Mouse (Mus musculus): ENCODE results near the gene Sema3e. TPM values are rescaled to one million over a fixed set of nuclear protein-coding genes. Genes with fewer than 3 reads are reported as not detected.

The Sema3e gene
- total and polyA plus RNA-seq, 3 experiments: 0.18 to 0.29 (median 0.23) TPM

DNA sequence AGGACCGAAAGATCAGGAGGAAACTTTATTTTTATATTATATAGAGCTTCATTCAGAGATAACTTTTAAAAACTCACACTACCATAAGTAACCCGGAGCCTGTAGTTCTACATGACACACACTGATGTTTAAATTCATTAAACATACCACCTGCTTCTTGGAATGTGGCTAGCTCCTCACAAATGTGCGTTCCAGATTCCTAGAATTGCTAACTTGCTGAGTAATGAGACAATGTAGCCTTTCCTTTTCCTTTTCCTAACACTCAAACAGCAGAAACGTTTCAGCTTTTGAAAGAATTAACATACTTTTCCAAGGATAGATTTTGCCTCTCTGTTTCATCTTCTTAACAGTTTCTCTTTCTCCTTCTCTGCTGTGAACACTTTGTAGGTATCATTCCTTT is 86.3 kb downstream of the Sema3e start:
- no peak overlapping the region for H3K27ac ChIP-seq
- no peak overlapping the region for H3K9ac ChIP-seq (ENCODE audit: low read depth, low read length)
- H3K79me2 ChIP-seq (replicated peaks; ENCODE audit: control insufficient read depth, insufficient read depth, low read length): no peaks in the 10 kb centered on the region
- no peak overlapping the region for H3K4me3 ChIP-seq
- WGBS: 55% methylated on average over 4 of the region's 4 CpGs
- H3K36me3 ChIP-seq (ENCODE audit: control insufficient read depth, insufficient read depth, low read length): no peaks in the 10 kb centered on the region
- H3K27me3 ChIP-seq (ENCODE audit: control insufficient read depth, insufficient read depth, low read length): no peaks in the 10 kb centered on the region
- TF ChIP-seq CTCF (IDR thresholded peaks at IDR 0.05): no peak
- no peak for TF ChIP-seq POLR2A (IDR thresholded peaks at IDR 0.05; ENCODE audit: insufficient read depth, low read depth, low read length)
- TF ChIP-seq EP300 (IDR thresholded peaks at IDR 0.05; ENCODE audit: insufficient read depth, low read depth, low read length): no peak
- DNase-seq: no peak
- intact Hi-C loops (cut with DNase I): no loop called here
- H3K4me1 ChIP-seq (ENCODE audit: control insufficient read depth, insufficient read depth, low read length): no peaks in the 10 kb centered on the region

DNA sequence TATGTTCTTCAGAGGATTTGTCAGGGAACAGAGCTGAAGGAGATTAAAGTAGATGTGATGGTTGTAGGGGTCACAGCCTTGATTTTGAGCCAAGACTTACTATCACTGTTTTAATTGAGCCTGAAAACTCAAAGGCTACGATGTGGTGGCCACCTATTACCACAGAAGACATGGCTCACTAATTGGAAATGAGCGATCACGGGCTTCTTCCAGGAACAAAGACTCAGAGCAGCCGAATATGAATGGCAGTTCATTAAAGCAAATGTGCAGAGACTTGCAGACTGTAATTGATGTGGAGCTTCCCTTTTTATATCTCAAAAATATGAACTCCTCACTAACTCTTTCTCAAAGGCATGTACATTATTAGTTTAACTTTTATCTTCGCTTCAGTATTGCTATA is 96.8 kb downstream of the Sema3e start:
- no peaks in the 10 kb centered on the region for H3K4me1 ChIP-seq (ENCODE audit: control insufficient read depth, insufficient read depth, low read length)
- no peak overlapping the region for H3K4me3 ChIP-seq
- DNase-seq: no peak
- no peak overlapping the region for H3K9ac ChIP-seq (ENCODE audit: low read depth, low read length)
- no peaks in the 10 kb centered on the region for H3K79me2 ChIP-seq (replicated peaks; ENCODE audit: control insufficient read depth, insufficient read depth, low read length)
- TF ChIP-seq POLR2A (IDR thresholded peaks at IDR 0.05; ENCODE audit: insufficient read depth, low read depth, low read length): no peak
- TF ChIP-seq CTCF (IDR thresholded peaks at IDR 0.05): no peak
- no peak for TF ChIP-seq EP300 (IDR thresholded peaks at IDR 0.05; ENCODE audit: insufficient read depth, low read depth, low read length)
- intact Hi-C loops (cut with DNase I): no loop called here
- 82% methylated on average over 5 of the region's 5 CpGs for WGBS
- H3K27me3 ChIP-seq (ENCODE audit: control insufficient read depth, insufficient read depth, low read length): no peaks in the 10 kb centered on the region
- no peaks in the 10 kb centered on the region for H3K36me3 ChIP-seq (ENCODE audit: control insufficient read depth, insufficient read depth, low read length)
- H3K27ac ChIP-seq: no peak overlapping the region

DNA sequence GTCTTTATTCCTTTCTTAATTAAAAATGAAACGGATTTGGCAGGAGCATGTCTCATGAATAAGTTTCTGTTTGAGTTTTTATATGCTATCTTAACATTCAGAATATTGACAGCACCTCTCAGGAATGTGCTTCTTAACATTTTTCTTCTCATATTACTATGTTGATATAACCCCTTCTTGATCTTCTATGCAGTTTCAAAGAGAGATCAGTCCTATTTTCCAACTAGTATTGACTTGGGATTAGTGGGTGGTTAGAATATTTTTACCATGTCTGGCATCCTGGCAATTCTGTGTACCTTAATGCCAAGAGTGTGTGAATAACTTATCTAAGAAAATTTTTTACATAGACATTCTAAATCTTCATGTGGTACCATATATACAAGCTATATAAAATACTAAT is 101.5 kb downstream of the Sema3e start:
- H3K27ac ChIP-seq: no peak overlapping the region
- no peaks in the 10 kb centered on the region for H3K36me3 ChIP-seq (ENCODE audit: control insufficient read depth, insufficient read depth, low read length)
- H3K4me3 ChIP-seq: no peak overlapping the region
- H3K4me1 ChIP-seq (ENCODE audit: control insufficient read depth, insufficient read depth, low read length): no peaks in the 10 kb centered on the region
- no peaks in the 10 kb centered on the region for H3K79me2 ChIP-seq (replicated peaks; ENCODE audit: control insufficient read depth, insufficient read depth, low read length)
- no peak for DNase-seq
- H3K27me3 ChIP-seq (ENCODE audit: control insufficient read depth, insufficient read depth, low read length): no peaks in the 10 kb centered on the region
- WGBS: 27% methylated on average over 1 of the region's 1 CpGs
- intact Hi-C loops (cut with DNase I): no loop called here
- no peak overlapping the region for H3K9ac ChIP-seq (ENCODE audit: low read depth, low read length)
- TF ChIP-seq EP300 (IDR thresholded peaks at IDR 0.05; ENCODE audit: insufficient read depth, low read depth, low read length) (no peak), CTCF (IDR thresholded peaks at IDR 0.05) (no peak)

DNA sequence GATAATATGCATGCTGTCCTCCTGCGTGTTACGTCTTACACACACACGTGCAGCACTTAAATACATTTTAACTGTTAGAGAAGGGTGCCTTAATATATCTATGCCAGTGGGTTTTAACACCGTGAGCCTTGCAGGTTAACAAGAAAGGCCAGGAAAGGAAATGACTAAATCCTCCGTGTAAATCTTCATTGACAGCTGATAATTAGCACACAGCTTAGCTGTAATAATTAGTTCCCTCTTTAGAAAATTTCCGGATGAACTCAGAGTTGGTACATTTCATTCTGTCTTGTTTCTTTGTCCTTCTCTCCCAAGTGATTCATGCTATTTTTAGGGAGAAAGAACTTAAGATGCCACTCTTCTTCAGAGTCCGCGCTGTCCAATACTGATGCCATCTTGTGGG is 110.9 kb downstream of the Sema3e start:
- 69% methylated on average over 8 of the region's 8 CpGs for WGBS
- no peak for DNase-seq
- H3K9ac ChIP-seq (ENCODE audit: low read depth, low read length): no peak overlapping the region
- H3K79me2 ChIP-seq (replicated peaks; ENCODE audit: control insufficient read depth, insufficient read depth, low read length): no peaks in the 10 kb centered on the region
- no peak overlapping the region for H3K4me3 ChIP-seq
- H3K27me3 ChIP-seq (ENCODE audit: control insufficient read depth, insufficient read depth, low read length): no peaks in the 10 kb centered on the region
- H3K27ac ChIP-seq: no peak overlapping the region
- intact Hi-C loops (cut with DNase I): no loop called here
- no peak for TF ChIP-seq CTCF (IDR thresholded peaks at IDR 0.05)
- no peaks in the 10 kb centered on the region for H3K4me1 ChIP-seq (ENCODE audit: control insufficient read depth, insufficient read depth, low read length)
- H3K36me3 ChIP-seq (ENCODE audit: control insufficient read depth, insufficient read depth, low read length): no peaks in the 10 kb centered on the region

DNA sequence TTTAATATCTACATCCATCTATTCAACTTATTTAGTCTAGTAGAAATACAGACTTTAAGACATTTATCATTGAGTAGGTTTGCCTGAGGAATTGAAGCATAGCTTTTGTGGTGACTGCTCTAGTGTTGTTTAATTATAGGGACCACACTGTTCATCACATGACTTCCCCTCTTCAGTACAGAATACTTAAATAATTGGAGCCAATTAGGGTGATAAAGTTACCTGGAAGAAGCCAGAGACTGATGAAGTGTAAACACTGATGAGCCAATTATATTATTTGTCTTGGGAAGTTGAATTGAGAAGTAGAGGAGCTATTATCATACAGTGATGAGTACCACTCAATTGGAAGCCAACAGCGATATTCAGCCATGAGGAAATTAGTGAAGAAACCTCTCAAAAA is 113.6 kb downstream of the Sema3e start:
- no peak for TF ChIP-seq POLR2A (IDR thresholded peaks at IDR 0.05; ENCODE audit: insufficient read depth, low read depth, low read length)
- no peak for TF ChIP-seq CTCF (IDR thresholded peaks at IDR 0.05)
- no peak for TF ChIP-seq EP300 (IDR thresholded peaks at IDR 0.05; ENCODE audit: insufficient read depth, low read depth, low read length)
- Histone ChIP-seq H3K27ac (no peak overlapping the region), H3K9ac (ENCODE audit: low read depth, low read length) (no peak overlapping the region), H3K36me3 (ENCODE audit: control insufficient read depth, insufficient read depth, low read length) (no peaks in the 10 kb centered on the region), H3K4me3 (no peak overlapping the region), H3K79me2 (replicated peaks; ENCODE audit: control insufficient read depth, insufficient read depth, low read length) (no peaks in the 10 kb centered on the region), H3K27me3 (ENCODE audit: control insufficient read depth, insufficient read depth, low read length) (no peaks in the 10 kb centered on the region), H3K4me1 (ENCODE audit: control insufficient read depth, insufficient read depth, low read length) (no peaks in the 10 kb centered on the region)
- intact Hi-C loops (cut with DNase I): no loop called here
- no peak for DNase-seq
- 82% methylated on average over 1 of the region's 1 CpGs for WGBS

DNA sequence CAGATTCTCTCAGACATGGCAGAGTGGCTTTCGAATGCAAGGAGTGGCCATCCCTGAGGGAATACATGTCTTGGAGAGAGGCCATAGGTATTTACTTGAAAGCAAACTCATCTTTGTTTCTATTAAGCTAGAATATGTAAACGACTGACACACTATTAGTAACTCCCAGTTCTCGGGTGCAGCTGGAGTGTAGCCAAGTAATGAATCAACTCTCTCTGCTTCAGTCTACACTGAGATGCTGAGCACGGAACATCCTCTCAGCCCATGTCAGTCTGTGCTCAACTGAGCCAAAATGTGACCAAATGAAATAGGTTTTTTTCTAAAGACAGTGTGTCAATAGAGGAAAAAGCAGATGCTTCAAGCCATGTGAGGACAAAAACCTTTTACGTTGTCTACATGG is 137.5 kb downstream of the Sema3e start:
- Histone ChIP-seq H3K4me1 (ENCODE audit: control insufficient read depth, insufficient read depth, low read length) (no peaks in the 10 kb centered on the region), H3K79me2 (replicated peaks; ENCODE audit: control insufficient read depth, insufficient read depth, low read length) (no peaks in the 10 kb centered on the region), H3K36me3 (ENCODE audit: control insufficient read depth, insufficient read depth, low read length) (no peaks in the 10 kb centered on the region), H3K27ac (no peak overlapping the region), H3K27me3 (ENCODE audit: control insufficient read depth, insufficient read depth, low read length) (no peaks in the 10 kb centered on the region), H3K9ac (ENCODE audit: low read depth, low read length) (no peak overlapping the region), H3K4me3 (no peak overlapping the region)
- no peak for DNase-seq
- WGBS: 61% methylated on average over 5 of the region's 5 CpGs
- intact Hi-C loops (cut with DNase I): no loop called here
- TF ChIP-seq POLR2A (IDR thresholded peaks at IDR 0.05; ENCODE audit: insufficient read depth, low read depth, low read length) (no peak), EP300 (IDR thresholded peaks at IDR 0.05; ENCODE audit: insufficient read depth, low read depth, low read length) (no peak), CTCF (IDR thresholded peaks at IDR 0.05) (no peak)

DNA sequence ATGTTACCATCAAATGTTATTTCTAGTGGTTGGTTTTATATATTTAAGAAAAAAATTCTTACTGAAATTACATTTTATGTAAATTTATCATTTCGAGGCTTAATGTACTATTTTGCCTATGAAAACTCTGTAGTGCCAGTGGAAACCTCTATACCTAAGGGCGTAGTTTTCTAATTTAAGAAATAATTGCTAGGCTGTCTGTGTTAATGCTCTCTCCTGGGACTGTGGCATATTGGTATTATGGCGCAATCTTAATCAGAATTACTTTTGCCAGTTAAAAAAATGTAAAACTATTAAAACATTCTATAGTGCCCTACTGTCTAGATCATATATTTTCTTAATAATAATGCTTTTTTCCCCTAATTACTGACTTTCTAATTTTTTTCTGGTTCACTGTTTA is 138.2 kb downstream of the Sema3e start:
- H3K79me2 ChIP-seq (replicated peaks; ENCODE audit: control insufficient read depth, insufficient read depth, low read length): no peaks in the 10 kb centered on the region
- H3K4me3 ChIP-seq: no peak overlapping the region
- H3K9ac ChIP-seq (ENCODE audit: low read depth, low read length): no peak overlapping the region
- TF ChIP-seq POLR2A (IDR thresholded peaks at IDR 0.05; ENCODE audit: insufficient read depth, low read depth, low read length): no peak
- no peak for TF ChIP-seq CTCF (IDR thresholded peaks at IDR 0.05)
- TF ChIP-seq EP300 (IDR thresholded peaks at IDR 0.05; ENCODE audit: insufficient read depth, low read depth, low read length): no peak
- intact Hi-C loops (cut with DNase I): no loop called here
- H3K27me3 ChIP-seq (ENCODE audit: control insufficient read depth, insufficient read depth, low read length): no peaks in the 10 kb centered on the region
- DNase-seq: no peak
- no peaks in the 10 kb centered on the region for H3K36me3 ChIP-seq (ENCODE audit: control insufficient read depth, insufficient read depth, low read length)
- no peak overlapping the region for H3K27ac ChIP-seq
- no peaks in the 10 kb centered on the region for H3K4me1 ChIP-seq (ENCODE audit: control insufficient read depth, insufficient read depth, low read length)
- 80% methylated on average over 3 of the region's 3 CpGs for WGBS
